Mouse (Mus musculus): ENCODE measurements around the gene Prkcd.

Prkcd gene

DNA sequence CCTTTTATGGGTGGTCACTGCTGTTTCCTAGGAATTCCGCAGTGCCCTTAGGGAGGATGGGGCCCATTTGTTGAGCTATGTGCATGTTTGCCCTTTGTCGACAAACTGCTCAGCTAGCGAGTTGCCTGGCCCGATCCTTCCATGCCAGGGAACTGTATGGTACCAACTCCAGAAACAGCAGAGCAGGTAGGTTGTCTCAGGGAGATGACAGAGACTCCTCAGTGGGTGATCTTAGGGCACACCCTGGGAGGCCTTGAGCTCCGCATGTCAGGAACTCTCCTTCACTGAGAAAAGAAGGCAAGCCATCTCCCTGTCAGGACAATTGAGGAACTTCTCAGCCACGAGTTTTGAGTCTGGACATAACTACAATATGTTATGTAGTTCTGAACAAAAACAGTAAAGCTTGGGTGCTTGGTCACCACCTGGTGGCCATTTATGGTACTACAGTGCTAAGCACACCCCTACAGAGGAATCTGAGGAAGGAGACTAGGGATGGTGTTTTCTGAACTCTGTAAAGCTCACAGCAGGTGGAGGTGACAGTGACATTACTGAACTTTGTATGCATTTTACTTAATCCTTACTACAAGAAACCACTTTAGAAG lies 51.9 kb downstream of the Prkcd start:
- peak; percentile 66 for DNase-seq (ENCODE audit: extremely low spot score)

- no peak for DNase-seq (ENCODE audit: extremely low spot score)
Observed at GRCm38 (mm10) chr14:30573235-30573634, 52.8 kb downstream of the Prkcd start.

DNA sequence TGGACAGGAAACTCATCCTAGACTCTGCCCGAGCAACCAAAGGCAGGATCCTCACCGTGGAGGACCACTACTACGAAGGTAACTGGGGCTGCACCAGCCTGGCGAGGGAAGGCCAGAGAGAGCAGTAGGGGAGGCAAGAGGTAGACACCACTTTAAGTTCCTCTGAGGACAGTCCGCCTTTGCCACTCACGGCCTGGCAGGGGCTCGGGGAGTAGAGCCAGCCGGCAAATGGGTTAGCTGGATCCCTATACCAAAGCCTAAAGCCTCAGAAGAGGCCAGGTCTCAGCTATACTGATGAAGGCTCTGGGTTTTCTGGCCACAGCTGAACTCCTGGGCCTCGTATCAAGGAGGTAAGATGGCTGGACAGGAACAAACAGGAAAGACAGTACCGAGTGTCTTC lies 53.8 kb downstream of the Prkcd start:
- DNase-seq (ENCODE audit: extremely low spot score), result no peak

DNA sequence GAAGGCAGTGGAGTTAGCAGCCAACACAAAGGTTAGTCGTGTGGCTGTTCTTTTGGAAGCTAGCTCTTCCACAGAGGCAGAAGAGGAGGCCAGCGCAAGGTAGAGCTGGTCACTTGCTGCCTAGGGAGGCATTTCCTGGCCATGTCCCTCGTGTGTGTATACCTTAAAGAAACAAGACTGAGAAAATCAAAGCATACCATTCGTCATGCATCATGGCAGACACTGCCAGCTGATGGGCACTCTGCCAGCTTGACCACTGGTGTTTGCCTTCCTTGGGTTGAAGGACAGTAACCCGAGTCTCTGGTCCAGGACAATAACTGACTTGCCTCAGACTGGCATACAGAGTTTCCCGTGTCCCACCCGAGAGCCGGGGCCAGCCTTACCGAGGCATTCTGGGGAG lies 55.7 kb downstream of the Prkcd start:
- DNase-seq (ENCODE audit: extremely low spot score), result no peak

DNA sequence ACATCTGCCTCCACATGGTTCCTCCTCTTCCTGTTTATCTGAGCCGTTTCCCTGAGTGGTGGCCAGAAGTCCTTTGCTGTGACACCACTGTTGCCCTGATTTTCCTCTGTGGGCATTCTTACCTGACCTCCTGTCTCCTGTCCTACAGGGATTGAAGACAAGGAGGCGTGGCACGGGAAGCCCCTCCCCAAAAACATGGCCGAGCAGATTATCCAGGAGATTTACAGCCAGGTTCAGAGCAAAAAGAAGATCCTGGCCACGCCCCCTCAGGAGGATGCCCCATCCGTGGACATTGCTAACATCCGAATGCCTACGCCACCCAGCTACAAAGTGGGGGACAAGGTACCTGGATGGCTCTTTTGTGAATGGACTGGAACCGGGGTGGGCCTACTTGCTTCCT lies 58.0 kb downstream of the Prkcd start:
- no peak for DNase-seq (ENCODE audit: extremely low spot score)

- DNase-seq (ENCODE audit: extremely low spot score), result no peak
Observed at GRCm38 (mm10) chr14:30566317-30566716, 59.7 kb downstream of the Prkcd start.

- DNase-seq (ENCODE audit: extremely low spot score), result no peak
Observed at GRCm38 (mm10) chr14:30564451-30564850, 61.6 kb downstream of the Prkcd start.

DNA sequence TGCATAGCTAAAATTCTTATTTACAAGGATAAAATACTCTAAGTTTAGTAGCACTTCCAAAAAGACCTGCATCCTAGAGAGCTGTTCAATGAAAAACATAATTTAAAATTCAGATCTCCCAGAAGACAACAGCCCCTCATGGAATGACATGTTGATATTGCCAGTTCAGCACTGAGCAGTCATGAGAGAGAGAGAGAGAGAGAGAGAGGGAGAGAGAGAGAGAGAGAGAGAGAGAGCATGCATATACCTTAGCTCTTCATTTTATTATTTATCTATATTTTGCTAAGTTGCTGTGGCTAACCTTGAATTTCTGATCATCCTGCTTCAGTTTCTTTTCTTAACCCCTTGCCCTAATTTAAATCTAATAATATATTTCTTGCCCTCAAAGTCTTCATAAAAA lies 63.7 kb downstream of the Prkcd start:
- DNase-seq (ENCODE audit: extremely low spot score), result no peak

DNA sequence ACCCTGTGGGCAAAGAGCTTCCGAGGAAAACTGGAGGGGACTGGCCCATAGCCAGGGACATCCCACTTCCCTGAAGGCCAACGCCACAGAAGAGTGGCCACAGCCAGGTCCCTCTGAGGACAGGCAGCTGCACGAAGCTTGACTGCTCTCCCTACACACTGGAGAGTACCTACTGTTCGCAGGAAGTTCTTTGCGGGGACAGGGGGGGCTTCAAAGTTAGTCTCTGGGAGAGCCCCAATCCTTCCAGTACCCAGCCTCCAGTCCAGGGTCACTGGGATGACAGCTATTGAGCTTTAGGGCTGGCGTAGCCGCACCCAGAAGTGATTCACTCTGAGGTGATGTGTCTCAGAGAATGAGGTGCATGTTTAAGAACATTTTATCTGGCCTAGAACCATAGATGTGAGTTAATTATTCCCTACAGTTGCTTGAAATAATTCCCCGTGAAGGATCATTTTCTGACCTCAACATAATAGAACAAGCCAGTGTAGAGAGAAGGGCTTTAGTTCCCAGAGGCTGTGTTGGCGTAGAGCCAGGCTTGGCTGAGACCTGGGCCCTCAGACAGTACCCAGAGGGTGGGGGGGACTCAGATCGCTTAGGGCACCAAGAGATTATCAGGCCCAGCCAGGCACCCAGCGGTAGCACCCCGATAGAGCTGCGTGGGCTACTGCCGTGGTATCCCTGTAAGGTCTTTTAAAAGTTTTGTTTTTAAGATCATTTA lies 64.4 kb downstream of the Prkcd start:
- DNase-seq (ENCODE audit: extremely low spot score), result no peak

- DNase-seq (ENCODE audit: extremely low spot score), result no peak
Observed at GRCm38 (mm10) chr14:30560803-30561389, 65.1 kb downstream of the Prkcd start.

- DNase-seq (ENCODE audit: extremely low spot score), result no peak
Observed at GRCm38 (mm10) chr14:30559321-30559850, 66.6 kb downstream of the Prkcd start.

GRCm38 (mm10) chr14:30557730-30558129 lies 68.3 kb downstream of the Prkcd start:
- DNase-seq (ENCODE audit: extremely low spot score), result no peak

GRCm38 (mm10) chr14:30556651-30557050 lies 69.4 kb downstream of the Prkcd start:
- DNase-seq (ENCODE audit: extremely low spot score), result no peak

GRCm38 (mm10) chr14:30553185-30553584 lies 72.8 kb downstream of the Prkcd start:
- no peak for DNase-seq (ENCODE audit: extremely low spot score)

- DNase-seq (ENCODE audit: extremely low spot score), result no peak
Observed at GRCm38 (mm10) chr14:30551981-30552380, 74.0 kb downstream of the Prkcd start.

- DNase-seq (ENCODE audit: extremely low spot score), result no peak
Observed at GRCm38 (mm10) chr14:30551509-30551908, 74.5 kb downstream of the Prkcd start.

- no peak for DNase-seq (ENCODE audit: extremely low spot score)
Observed at GRCm38 (mm10) chr14:30550232-30551070, 75.6 kb downstream of the Prkcd start.

- DNase-seq (ENCODE audit: extremely low spot score), result no peak
Observed at GRCm38 (mm10) chr14:30549777-30550149, 76.2 kb downstream of the Prkcd start.

DNA sequence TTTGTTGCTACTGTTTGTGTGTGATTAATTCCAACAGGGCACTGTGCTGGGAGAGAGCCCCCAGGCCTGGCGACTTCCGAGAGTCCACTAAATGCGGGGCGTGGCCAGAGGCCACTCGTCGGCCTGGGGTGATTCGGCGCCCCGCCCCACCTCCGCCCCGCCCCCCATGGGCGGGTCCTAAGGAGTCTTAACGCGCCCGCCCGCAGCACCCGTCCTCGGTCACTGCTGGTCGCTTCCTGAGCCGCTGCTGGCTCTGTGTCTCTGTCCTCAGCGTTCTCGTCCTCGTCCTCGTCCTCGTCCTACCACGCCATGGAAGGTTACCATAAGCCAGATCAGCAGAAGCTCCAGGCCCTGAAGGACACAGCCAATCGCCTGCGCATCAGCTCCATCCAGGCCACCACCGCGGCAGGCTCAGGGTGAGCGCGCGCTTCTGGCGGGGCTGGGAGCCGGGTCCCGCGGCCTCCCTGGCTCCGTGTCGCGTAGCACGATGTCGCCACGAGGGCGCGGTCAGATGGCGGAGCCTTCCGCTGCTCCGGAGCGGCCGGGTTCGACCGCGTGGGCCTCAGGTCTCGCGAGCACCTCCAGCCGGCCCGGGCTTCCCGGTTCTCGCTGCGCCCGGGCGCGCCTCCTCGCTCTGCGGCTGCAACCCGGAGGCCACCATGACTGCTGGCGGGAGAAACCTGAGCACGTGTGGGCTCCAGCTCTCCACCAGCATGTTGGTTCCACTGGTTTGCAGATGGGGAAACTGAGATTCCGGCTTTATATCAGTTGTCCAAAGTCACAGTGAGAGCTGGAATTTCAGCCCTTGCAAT lies 76.8 kb downstream of the Prkcd start:
- peak; percentile 97 for DNase-seq (ENCODE audit: extremely low spot score)

DNA sequence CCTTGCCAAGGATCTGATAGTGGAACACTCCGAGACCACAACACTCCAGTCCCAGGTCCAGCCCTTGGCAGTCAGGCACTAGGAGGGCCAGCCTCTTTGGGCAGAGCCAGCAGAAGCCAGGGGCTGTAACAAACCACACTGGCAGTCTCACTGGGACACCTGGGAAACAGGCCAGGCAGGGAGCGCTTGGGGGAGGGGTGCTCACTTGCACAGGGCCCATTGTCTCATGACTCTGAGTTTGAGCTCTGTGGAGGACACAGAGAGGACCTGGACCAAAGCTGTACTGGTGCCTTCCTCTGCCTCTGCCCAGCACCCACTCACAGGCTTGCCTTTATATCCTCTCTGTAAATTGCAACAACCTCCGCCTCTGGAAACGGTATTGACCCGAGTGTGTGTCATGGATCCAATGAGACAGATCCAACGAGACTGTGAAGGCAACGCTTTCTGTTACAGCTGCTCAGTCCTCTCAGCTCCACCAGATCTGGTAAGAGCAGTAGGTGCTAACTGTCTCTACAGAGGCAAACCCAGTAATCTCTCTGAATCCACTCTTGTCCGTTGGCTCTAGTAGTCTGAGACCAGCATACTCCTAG lies 77.8 kb downstream of the Prkcd start, which contains the start of gene Tkt:
TSS of gene Tkt (plus strand) at position 229 of the 590 bp plus-strand sequence.
- DNase-seq (ENCODE audit: extremely low spot score), result peak; percentile 29

Data from embryo, embryonic 9.5 days (tissue).